Mouse (Mus musculus): ENCODE measurements around the gene Rbm3. TPM values are rescaled to one million over a fixed set of nuclear protein-coding genes. Genes with fewer than 3 reads are reported as not detected.
A peak's percentile ranks its signal among the peaks of the same experiment; 100 is the strongest.
"Not testable (repeated sequence)": the region's sequence is repeated elsewhere in the genome, so short reads cannot be mapped to it uniquely, and the experiment has no call there.

The Rbm3 gene
- polyA plus RNA-seq, 1 experiment from 2014 or later, result 328 TPM

- not testable (repeated sequence) for H3K9me3 ChIP-seq (replicated peaks); H3K27me3 ChIP-seq; H3K36me3 ChIP-seq; H3K4me3 ChIP-seq (replicated peaks); H3K9ac ChIP-seq; ATAC-seq (ENCODE audit: low read depth); DNase-seq
- Histone ChIP-seq H3K4me2 (peak overlapping the region; percentile 55; the same call in 1 of the 2 replicates), H3K27ac (peak overlapping the region; percentile 66; the same call in 1 of the 2 replicates), H3K4me1 (replicated peaks) (peaks cover 12% of the 10 kb centered on the region)
- WGBS (ENCODE audit: insufficient replicate concordance), result 58% methylated on average over 4 of the region's 5 CpGs
Measured at GRCm38 (mm10) chrX:8090954-8091347, 54.7 kb downstream of the Rbm3 start.

DNA sequence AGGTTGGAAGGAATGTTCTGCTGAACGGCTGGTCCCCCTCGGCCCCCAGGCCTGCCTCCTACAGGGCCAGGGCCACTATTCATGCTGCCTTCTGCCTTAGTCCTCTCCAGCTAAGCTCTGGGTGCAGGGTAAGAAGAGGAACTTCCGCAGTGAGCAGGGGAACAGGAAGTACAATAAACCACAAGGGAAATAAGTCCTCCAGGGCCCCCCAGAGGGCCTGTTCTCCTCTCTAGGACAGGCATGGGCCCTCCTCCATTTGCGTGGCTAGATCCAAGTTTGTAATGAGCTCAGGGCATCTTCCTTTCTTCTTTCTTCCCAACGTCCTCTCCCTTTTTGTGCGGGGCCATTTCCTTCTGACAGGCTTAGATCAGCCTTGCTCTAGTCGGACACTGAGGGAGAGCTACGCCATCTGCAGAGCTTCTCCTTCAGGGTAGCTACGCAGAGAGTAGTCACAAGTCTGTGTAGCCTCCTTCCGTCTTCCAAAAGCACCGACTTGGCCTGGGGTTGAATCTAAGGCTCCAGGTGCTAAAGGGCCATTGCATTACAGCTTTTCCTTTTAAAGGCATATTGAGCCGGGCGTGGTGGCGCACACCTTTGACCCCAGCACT lies 55.2 kb downstream of the Rbm3 start, which contains the start of gene Was:
Gene Was, minus strand, starts transcription at position 153 of the 608 bp plus-strand sequence.
- Histone ChIP-seq H3K36me3 (no peaks in the 10 kb centered on the region), H3K27ac (peak within 1 kb of the TSS; percentile 66), H3K9ac (peak within 1 kb of the TSS; percentile 59), H3K4me3 (replicated peaks) (peak within 1 kb of the TSS; percentile 47), H3K27me3 (no peaks in the 10 kb centered on the region), H3K4me2 (peak within 1 kb of the TSS; percentile 55), H3K4me1 (replicated peaks) (peaks cover 9% of the 10 kb centered on the region), H3K9me3 (replicated peaks) (no peaks in the 10 kb centered on the region)
- DNase-seq (peak; percentile 5), ATAC-seq (ENCODE audit: low read depth) (peak; percentile 77)
- 39% methylated on average over 14 of the region's 14 CpGs for WGBS (ENCODE audit: insufficient replicate concordance)

DNA sequence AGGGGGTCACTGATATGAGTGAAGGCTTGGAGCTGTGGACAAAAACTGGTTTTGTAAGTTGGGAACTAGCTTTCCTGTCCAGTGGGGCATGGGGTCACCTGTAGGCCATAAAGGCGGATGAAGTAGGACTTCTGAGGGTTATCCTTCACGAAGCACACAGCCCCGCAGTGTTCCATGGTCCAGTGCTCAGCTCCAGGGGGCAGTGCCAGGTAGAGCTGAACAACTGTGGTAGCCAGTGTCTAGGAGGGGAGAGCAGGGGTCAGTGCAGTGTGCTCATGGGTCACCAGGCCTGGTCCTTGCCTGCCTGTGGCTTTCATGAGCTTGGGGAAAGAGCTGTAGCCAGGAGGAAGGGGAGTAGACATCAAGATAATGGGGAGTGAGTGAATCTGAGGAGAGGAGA lies 55.9 kb downstream of the Rbm3 start:
- Histone ChIP-seq H3K36me3 (no peaks in the 10 kb centered on the region), H3K9me3 (replicated peaks) (no peaks in the 10 kb centered on the region), H3K4me3 (replicated peaks) (peak overlapping the region; percentile 47), H3K9ac (peak overlapping the region; percentile 59), H3K4me2 (peak overlapping the region; percentile 55), H3K27me3 (no peaks in the 10 kb centered on the region), H3K27ac (peak overlapping the region; percentile 66; the same call in 1 of the 2 replicates), H3K4me1 (replicated peaks) (peaks cover 7% of the 10 kb centered on the region; the same call in 1 of the 2 replicates)
- 39% methylated on average over 3 of the region's 3 CpGs for WGBS (ENCODE audit: insufficient replicate concordance)
- ATAC-seq (ENCODE audit: low read depth), result 0 out of 2 replicates have a peak, but pooled peaks have one; percentile 31
- no peak for DNase-seq

Other genes starting within 250 kb of the Rbm3 start
- gene Pqbp1, start 246.6 kb downstream of the Rbm3 start, polyA plus RNA-seq (2015; fragmentation: Nextera tagmentation; extraction: Ambion mirVana), result 58.2 and 60.3 TPM in 2 replicates
- 96.5 and 97.0 TPM in 2 replicates for gene Timm17b, start 246.5 kb downstream of the Rbm3 start, polyA plus RNA-seq (2015; fragmentation: Nextera tagmentation; extraction: Ambion mirVana)
- not detected in 2 replicates for gene Gm10491, start 238.0 kb downstream of the Rbm3 start, polyA plus RNA-seq (2015; fragmentation: Nextera tagmentation; extraction: Ambion mirVana)
- gene Gm10490, start 236.3 kb downstream of the Rbm3 start, polyA plus RNA-seq (2015; fragmentation: Nextera tagmentation; extraction: Ambion mirVana), result not detected in 2 replicates
- gene Pcsk1n, start 226.1 kb downstream of the Rbm3 start, polyA plus RNA-seq (2015; fragmentation: Nextera tagmentation; extraction: Ambion mirVana), result 0.18 and 0.19 TPM in 2 replicates
- not detected in 2 replicates for gene Eras, start 217.3 kb downstream of the Rbm3 start, polyA plus RNA-seq (2015; fragmentation: Nextera tagmentation; extraction: Ambion mirVana)
- gene Hdac6, start 198.0 kb downstream of the Rbm3 start, polyA plus RNA-seq (2015; fragmentation: Nextera tagmentation; extraction: Ambion mirVana), result 8.9 and 10.5 TPM in 2 replicates
- gene Gata1, start 167.8 kb downstream of the Rbm3 start, polyA plus RNA-seq (2015; fragmentation: Nextera tagmentation; extraction: Ambion mirVana), result 135 and 145 TPM in 2 replicates
- 0.29 and 0.36 TPM in 2 replicates for gene Glod5, start 127.4 kb downstream of the Rbm3 start, polyA plus RNA-seq (2015; fragmentation: Nextera tagmentation; extraction: Ambion mirVana)
- gene Suv39h1, start 71.1 kb downstream of the Rbm3 start, polyA plus RNA-seq (2015; fragmentation: Nextera tagmentation; extraction: Ambion mirVana), result 40.2 and 47.3 TPM in 2 replicates
- gene Was, start 55.4 kb downstream of the Rbm3 start, polyA plus RNA-seq (2015; fragmentation: Nextera tagmentation; extraction: Ambion mirVana), result 2.4 and 3.4 TPM in 2 replicates
- 6.8 and 7.1 TPM in 2 replicates for gene Wdr13, start 13.0 kb downstream of the Rbm3 start, polyA plus RNA-seq (2015; fragmentation: Nextera tagmentation; extraction: Ambion mirVana)
- 4.9 and 5.0 TPM in 2 replicates for gene Tbc1d25, start 30.3 kb upstream of the Rbm3 start, polyA plus RNA-seq (2015; fragmentation: Nextera tagmentation; extraction: Ambion mirVana)
- 61.8 and 64.4 TPM in 2 replicates for gene Ebp, start 47.6 kb upstream of the Rbm3 start, polyA plus RNA-seq (2015; fragmentation: Nextera tagmentation; extraction: Ambion mirVana)
- 0.88 and 1.1 TPM in 2 replicates for gene Porcn, start 60.6 kb upstream of the Rbm3 start, polyA plus RNA-seq (2015; fragmentation: Nextera tagmentation; extraction: Ambion mirVana)
- 40.1 and 41.9 TPM in 2 replicates for gene Ftsj1, start 106.5 kb upstream of the Rbm3 start, polyA plus RNA-seq (2015; fragmentation: Nextera tagmentation; extraction: Ambion mirVana)
- gene Slc38a5, start 125.3 kb upstream of the Rbm3 start, polyA plus RNA-seq (2015; fragmentation: Nextera tagmentation; extraction: Ambion mirVana), result 76.5 and 79.6 TPM in 2 replicates
- not detected in 2 replicates for gene Ssxb10, start 181.5 kb upstream of the Rbm3 start, polyA plus RNA-seq (2015; fragmentation: Nextera tagmentation; extraction: Ambion mirVana)
- gene Ssxb9, start 221.1 kb upstream of the Rbm3 start, polyA plus RNA-seq (2015; fragmentation: Nextera tagmentation; extraction: Ambion mirVana), result not detected in 2 replicates

Data from liver, embryonic 13.5 days (tissue).